Mouse (Mus musculus) thymus, postnatal 4 days (tissue): Measurements from ENCODE around the gene Focad.

Source experiments
- DNase-seq: peaks from one replicate; pipeline ENCODE4 v3.0.0; 2021

Focad gene

GRCm38 (mm10) chr4:88094062-88094767 lies at the start of gene Focad:
Focad (plus strand) TSS chr4:88094629.
- peak; percentile 98 for DNase-seq

- no peak for DNase-seq
Measured at GRCm38 (mm10) chr4:88045151-88045550, 49.3 kb upstream of the Focad start.

- peak; percentile 56 for DNase-seq
Measured at GRCm38 (mm10) chr4:88046280-88046679, 48.1 kb upstream of the Focad start.

- no peak for DNase-seq
Measured at GRCm38 (mm10) chr4:88075388-88075787, 19.0 kb upstream of the Focad start.

GRCm38 (mm10) chr4:88078983-88079382 lies 15.4 kb upstream of the Focad start:
- no peak for DNase-seq

GRCm38 (mm10) chr4:88081417-88081816 lies 13.0 kb upstream of the Focad start:
- DNase-seq = no peak

- DNase-seq = no peak
Measured at GRCm38 (mm10) chr4:88081885-88082284, 12.5 kb upstream of the Focad start.

GRCm38 (mm10) chr4:88082381-88082780 lies 12.0 kb upstream of the Focad start:
- no peak for DNase-seq

- DNase-seq = no peak
Measured at GRCm38 (mm10) chr4:88083781-88084180, 10.6 kb upstream of the Focad start.

- DNase-seq = no peak
Measured at GRCm38 (mm10) chr4:88090316-88090715, 4.1 kb upstream of the Focad start.

GRCm38 (mm10) chr4:88094768-88095420 lies 465 bp downstream of the Focad start:
- DNase-seq = no peak

- no peak for DNase-seq
Measured at GRCm38 (mm10) chr4:88095693-88096092, 1.3 kb downstream of the Focad start.

GRCm38 (mm10) chr4:88108585-88108984 lies 14.2 kb downstream of the Focad start:
- no peak for DNase-seq

- DNase-seq = no peak
Measured at GRCm38 (mm10) chr4:88117331-88117730, 22.9 kb downstream of the Focad start.

- DNase-seq = no peak
Measured at GRCm38 (mm10) chr4:88117942-88118341, 23.5 kb downstream of the Focad start.

GRCm38 (mm10) chr4:88118750-88119395 lies 24.4 kb downstream of the Focad start:
- DNase-seq = peak; percentile 53

- no peak for DNase-seq
Measured at GRCm38 (mm10) chr4:88120091-88120490, 25.7 kb downstream of the Focad start.

GRCm38 (mm10) chr4:88122472-88122871 lies 28.0 kb downstream of the Focad start:
- no peak for DNase-seq

- no peak for DNase-seq
Measured at GRCm38 (mm10) chr4:88135936-88136335, 41.5 kb downstream of the Focad start.

GRCm38 (mm10) chr4:88136528-88136927 lies 42.1 kb downstream of the Focad start:
- no peak for DNase-seq

GRCm38 (mm10) chr4:88138366-88138917 lies 44.0 kb downstream of the Focad start:
- DNase-seq = no peak

- DNase-seq = no peak
Measured at GRCm38 (mm10) chr4:88149462-88149861, 55.0 kb downstream of the Focad start.

GRCm38 (mm10) chr4:88155490-88156160 lies 61.2 kb downstream of the Focad start:
- DNase-seq = no peak
